ENCODE assay signal across 8 mouse cellular contexts in genomic region chr2:154790656-154791483, GRCm38 (mm10). TPM values are rescaled to one million over a fixed set of nuclear protein-coding genes. Genes with fewer than 3 reads are reported as not detected.
A peak's percentile ranks its signal among the peaks of the same experiment; 100 is the strongest.
DNase-seq lines count a peak whose midpoint lies in the region; ATAC-seq and TF ChIP-seq lines count a peak whose summit lies in the region.

Gene Raly (plus strand): TSS chr2:154791096.
Gene a (plus strand): TSS chr2:154791402.

- under 1% methylated on average over 89 of the region's 89 CpGs for WGBS in bone marrow, adult 2 months
- under 1% methylated on average over 88 of the region's 89 CpGs for WGBS in embryonic facial prominence, embryonic 15.5 days
- WGBS in limb, embryonic 14.5 days, result 2% methylated on average over 54 of the region's 89 CpGs
- WGBS in midbrain, postnatal 0 days, result under 1% methylated on average over 68 of the region's 89 CpGs

- peak; percentile 97 for ATAC-seq in embryonic facial prominence, embryonic 15.5 days (ENCODE audit: insufficient number of reproducible peaks, low FRiP score, low TSS enrichment, low read depth)
- peak; percentile 94 for ATAC-seq in limb, embryonic 14.5 days (ENCODE audit: low FRiP score, low read depth)
- peak; percentile 94 for ATAC-seq in midbrain, postnatal 0 days (ENCODE audit: low FRiP score)

- peak within 1 kb of the TSS; percentile 79 for H3K4me3 ChIP-seq in bone marrow, adult 2 months (replicated peaks; ENCODE audit: control insufficient read depth, low read depth, low read length)
- peak within 1 kb of the TSS; percentile 100 for H3K4me3 ChIP-seq in embryonic facial prominence, embryonic 15.5 days (replicated peaks)
- H3K4me3 ChIP-seq in limb, embryonic 14.5 days (replicated peaks; ENCODE audit: low read length), result peak within 1 kb of the TSS; percentile 97
- peak within 1 kb of the TSS; percentile 97 for H3K4me3 ChIP-seq in midbrain, postnatal 0 days (ENCODE audit: low read depth, low read length)

- peak; percentile 99 for DNase-seq in 416B (ENCODE audit: low read depth)
- peak; percentile 95 for DNase-seq in heart, adult 8-10 months (ENCODE audit: low spot score)
- peak; percentile 98 for DNase-seq in kidney, adult 9 months
- peak; percentile 96 for DNase-seq in limb, embryonic 14.5 days (ENCODE audit: low spot score)
- DNase-seq in midbrain, postnatal 0 days (ENCODE audit: low spot score), result peak; percentile 97
- peak; percentile 95 to 96 for DNase-seq in spleen, postnatal 14 days (ENCODE audit: low spot score in 2 of 2)

- no peaks in the 10 kb centered on the region for H3K27me3 ChIP-seq in embryonic facial prominence, embryonic 15.5 days
- no peaks in the 10 kb centered on the region for H3K27me3 ChIP-seq in limb, embryonic 14.5 days (ENCODE audit: control insufficient read depth, insufficient read depth, low read length)
- no peaks in the 10 kb centered on the region for H3K27me3 ChIP-seq in midbrain, postnatal 0 days (ENCODE audit: insufficient read depth, low read length)

- H3K9ac ChIP-seq in embryonic facial prominence, embryonic 15.5 days, result peak within 1 kb of the TSS; percentile 98
- H3K9ac ChIP-seq in limb, embryonic 14.5 days (ENCODE audit: low read depth, low read length, severe bottlenecking), result peak within 1 kb of the TSS; percentile 98
- peak within 1 kb of the TSS; percentile 84 for H3K9ac ChIP-seq in midbrain, postnatal 0 days (replicated peaks; ENCODE audit: low read length, poor library complexity, severe bottlenecking)

- H3K36me3 ChIP-seq in embryonic facial prominence, embryonic 15.5 days, result no peaks in the 10 kb centered on the region
- no peaks in the 10 kb centered on the region for H3K36me3 ChIP-seq in limb, embryonic 14.5 days (ENCODE audit: control insufficient read depth, insufficient read depth, low read length)
- H3K36me3 ChIP-seq in midbrain, postnatal 0 days (ENCODE audit: insufficient read depth, low read length), result no peaks in the 10 kb centered on the region

- no peaks in the 10 kb centered on the region; the same call in 1 of the 2 replicates for H3K4me1 ChIP-seq in bone marrow, adult 2 months (ENCODE audit: control insufficient read depth, insufficient read depth, low read length)
- peaks cover 34% of the 10 kb centered on the region for H3K4me1 ChIP-seq in embryonic facial prominence, embryonic 15.5 days
- H3K4me1 ChIP-seq in limb, embryonic 14.5 days (ENCODE audit: control insufficient read depth, insufficient read depth, low read length), result peaks cover 31% of the 10 kb centered on the region
- H3K4me1 ChIP-seq in midbrain, postnatal 0 days (ENCODE audit: insufficient read depth, low read length), result peaks cover 14% of the 10 kb centered on the region; the same call in 1 of the 2 replicates

- peak; percentile 99 for TF ChIP-seq POLR2A in bone marrow, adult 2 months (IDR thresholded peaks at IDR 0.05; ENCODE audit: borderline replicate concordance, control insufficient read depth, low read depth, low read length)
- peak; percentile 97 for TF ChIP-seq POLR2A in limb, embryonic 14.5 days (IDR thresholded peaks at IDR 0.05; ENCODE audit: borderline replicate concordance, extremely low read depth, insufficient read depth, insufficient read length)

- peak within 1 kb of the TSS; percentile 100 for H3K27ac ChIP-seq in bone marrow, adult 2 months (ENCODE audit: control insufficient read depth, insufficient read depth, low read depth, low read length, poor library complexity)
- H3K27ac ChIP-seq in embryonic facial prominence, embryonic 15.5 days (replicated peaks), result peak within 1 kb of the TSS; percentile 99
- peak within 1 kb of the TSS; percentile 98 for H3K27ac ChIP-seq in limb, embryonic 14.5 days (replicated peaks; ENCODE audit: low read depth, low read length)
- H3K27ac ChIP-seq in midbrain, postnatal 0 days (ENCODE audit: low read depth, low read length), result peak within 1 kb of the TSS; percentile 92

- peak within 1 kb of the TSS; percentile 65 for H3K4me2 ChIP-seq in embryonic facial prominence, embryonic 15.5 days (replicated peaks)
- peak within 1 kb of the TSS; percentile 71 for H3K4me2 ChIP-seq in limb, embryonic 14.5 days (replicated peaks; ENCODE audit: low read depth, low read length, severe bottlenecking)
- peak within 1 kb of the TSS; percentile 91 for H3K4me2 ChIP-seq in midbrain, postnatal 0 days (ENCODE audit: low read depth, low read length, poor library complexity, severe bottlenecking)

- no peak for TF ChIP-seq CTCF in bone marrow, adult 2 months (IDR thresholded peaks at IDR 0.05; ENCODE audit: control insufficient read depth, insufficient read depth, low read length)
- peak; percentile 33 for TF ChIP-seq CTCF in midbrain, postnatal 0 days (IDR thresholded peaks at IDR 0.05)

- no peaks in the 10 kb centered on the region for H3K9me3 ChIP-seq in embryonic facial prominence, embryonic 15.5 days (replicated peaks)
- no peaks in the 10 kb centered on the region for H3K9me3 ChIP-seq in limb, embryonic 14.5 days (ENCODE audit: control insufficient read depth, low read length)
- H3K9me3 ChIP-seq in midbrain, postnatal 0 days (ENCODE audit: low read length), result no peaks in the 10 kb centered on the region

RNA-seq across cellular contexts. Expression of gene Raly, which starts in this region (rescaled TPM):
- polyA plus RNA-seq in bone marrow, adult 2 months (2011; ENCODE audit: insufficient read depth, insufficient read length, low replicate concordance, missing spikeins), result 97.9 and 104 TPM in 2 replicates
- polyA plus RNA-seq in embryonic facial prominence, embryonic 15.5 days (2015; fragmentation: Nextera tagmentation; extraction: Ambion mirVana), result 49.4 TPM in 2 replicates
- 10 to 100 TPM; 81.3 to 93.0 (median 90.0) TPM for total RNA-seq in heart, adult 8-10 months (2022)
- 355 and 385 TPM in 2 replicates for polyA plus RNA-seq in limb, embryonic 14.5 days (2012; rRNA removed)
- polyA plus RNA-seq in limb, embryonic 14.5 days (2014; fragmentation: Nextera tagmentation; extraction: Ambion mirVana), result 65.0 and 66.6 TPM in 2 replicates
- total RNA-seq in midbrain, postnatal 0 days (2014; rRNA removed), result 132 and 160 TPM in 2 replicates
- polyA plus RNA-seq in midbrain, postnatal 0 days (2015; fragmentation: Nextera tagmentation; extraction: Ambion mirVana), result 18.4 and 19.3 TPM in 2 replicates

RNA-seq across cellular contexts. Expression of gene a, which starts in this region (rescaled TPM):
- polyA plus RNA-seq in bone marrow, adult 2 months (2011; ENCODE audit: insufficient read depth, insufficient read length, low replicate concordance, missing spikeins), result not detected in 2 replicates
- 18.8 and 20.1 TPM in 2 replicates for polyA plus RNA-seq in embryonic facial prominence, embryonic 15.5 days (2015; fragmentation: Nextera tagmentation; extraction: Ambion mirVana)
- total RNA-seq in heart, adult 8-10 months (2022), result not detected
- polyA plus RNA-seq in limb, embryonic 14.5 days (2012; rRNA removed), result 27.6 and 54.5 TPM in 2 replicates
- 17.8 and 19.9 TPM in 2 replicates for polyA plus RNA-seq in limb, embryonic 14.5 days (2014; fragmentation: Nextera tagmentation; extraction: Ambion mirVana)
- 5.9 TPM in 1 of 2 replicates, not detected in the other for total RNA-seq in midbrain, postnatal 0 days (2014; rRNA removed)
- 1.1 and 2.3 TPM in 2 replicates for polyA plus RNA-seq in midbrain, postnatal 0 days (2015; fragmentation: Nextera tagmentation; extraction: Ambion mirVana)

Comparison
In these comparisons a context has a peak if more than half of its experiments do, and no peak if none do; other contexts are left out.
1. Peak in every context shown above with its lines: DNase-seq, ATAC-seq, H3K4me3 ChIP-seq and H3K27ac ChIP-seq.